Mouse (Mus musculus): ENCODE measurements at regions not wholly inside any gene's neighbourhood (a gene's known extent, or its start where the extent isn't known, plus 50 kb on each side); places are given as distances from the start of the nearest gene placed in this dataset.

- no peak for TF ChIP-seq CTCF (IDR thresholded peaks at IDR 0.05; ENCODE audit: insufficient read depth, low read depth, low read length)
- no peak for TF ChIP-seq POLR2A (IDR thresholded peaks at IDR 0.05; ENCODE audit: insufficient read depth, low read depth, low read length)
Measured at GRCm38 (mm10) chr7:71223513-71224319, 127.6 kb downstream of the Gm10295 start.
